Mouse (Mus musculus): ENCODE measurements around the gene Cd300e. TPM values are rescaled to one million over a fixed set of nuclear protein-coding genes. Genes with fewer than 3 reads are reported as not detected.

The Cd300e gene
- 0.07 TPM in 1 of 2 replicates, not detected in the other for polyA plus RNA-seq (2015; fragmentation: Nextera tagmentation; extraction: Ambion mirVana)

GRCm38 (mm10) chr11:115062077-115062476 lies at the start of gene Cd300e:
Gene Cd300e, minus strand, starts transcription at chr11:115062177.
- H3K9ac ChIP-seq (ENCODE audit: low read length) = no peak within 1 kb of the TSS
- TF ChIP-seq CTCF (IDR thresholded peaks at IDR 0.05; ENCODE audit: low read depth) (no peak), EP300 (optimal IDR thresholded peaks at IDR 0.05) (no peak)
- ATAC-seq (ENCODE audit: low FRiP score, low TSS enrichment) = no peak
- no peak within 1 kb of the TSS for H3K4me3 ChIP-seq (ENCODE audit: low read depth, low read length)
- no peak within 1 kb of the TSS for H3K4me2 ChIP-seq (replicated peaks; ENCODE audit: low read depth)
- no peaks in the 10 kb centered on the region for H3K36me3 ChIP-seq (ENCODE audit: control insufficient read depth, insufficient read depth, low read length)
- no peaks in the 10 kb centered on the region for H3K27me3 ChIP-seq (ENCODE audit: control insufficient read depth, insufficient read depth, low read length)
- no peak for DNase-seq (ENCODE audit: low spot score)
- WGBS = 22% methylated on average over 5 of the region's 5 CpGs
- H3K4me1 ChIP-seq (replicated peaks; ENCODE audit: control insufficient read depth, insufficient read depth) = no peaks in the 10 kb centered on the region
- H3K27ac ChIP-seq (replicated peaks) = no peak within 1 kb of the TSS
- H3K9me3 ChIP-seq (ENCODE audit: control insufficient read depth, low read length) = no peaks in the 10 kb centered on the region

DNA sequence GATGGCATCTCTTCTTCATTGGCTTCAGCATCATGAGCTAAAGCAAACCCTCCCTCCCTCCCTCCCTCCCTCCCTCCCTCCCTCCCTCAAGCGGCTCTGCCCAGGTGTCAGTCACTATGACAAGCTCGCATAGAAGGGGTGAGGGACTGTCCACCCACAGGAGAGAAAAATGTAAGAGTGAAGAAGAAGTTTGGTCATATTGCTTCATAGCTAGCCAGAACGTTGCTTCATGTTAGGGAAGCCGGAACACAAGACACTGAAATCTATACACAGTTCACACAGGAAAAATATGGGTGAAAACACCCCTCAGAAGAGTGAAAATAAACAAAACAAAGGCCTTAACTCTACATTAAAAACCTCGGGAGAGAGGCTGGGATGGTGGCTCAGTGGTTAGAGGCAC lies 48.3 kb upstream of the Cd300e start:
- H3K4me1 ChIP-seq (replicated peaks; ENCODE audit: control insufficient read depth, insufficient read depth) = no peaks in the 10 kb centered on the region
- DNase-seq (ENCODE audit: low spot score) (no peak), ATAC-seq (ENCODE audit: low FRiP score, low TSS enrichment) (no peak)
- no peak overlapping the region for H3K4me3 ChIP-seq (ENCODE audit: low read depth, low read length)
- H3K27me3 ChIP-seq (ENCODE audit: control insufficient read depth, insufficient read depth, low read length) = no peaks in the 10 kb centered on the region
- TF ChIP-seq EP300 (optimal IDR thresholded peaks at IDR 0.05) (no peak), CTCF (IDR thresholded peaks at IDR 0.05; ENCODE audit: low read depth) (no peak)
- H3K9me3 ChIP-seq (ENCODE audit: control insufficient read depth, low read length) = no peaks in the 10 kb centered on the region
- H3K4me2 ChIP-seq (replicated peaks; ENCODE audit: low read depth) = no peak overlapping the region
- 63% methylated on average over 4 of the region's 5 CpGs for WGBS
- no peak overlapping the region for H3K27ac ChIP-seq (replicated peaks)
- H3K9ac ChIP-seq (ENCODE audit: low read length) = no peak overlapping the region
- no peaks in the 10 kb centered on the region for H3K36me3 ChIP-seq (ENCODE audit: control insufficient read depth, insufficient read depth, low read length)

GRCm38 (mm10) chr11:115108176-115108575 lies 46.2 kb upstream of the Cd300e start:
- H3K36me3 ChIP-seq (ENCODE audit: control insufficient read depth, insufficient read depth, low read length) = no peaks in the 10 kb centered on the region
- no peak for TF ChIP-seq EP300 (optimal IDR thresholded peaks at IDR 0.05)
- TF ChIP-seq CTCF (IDR thresholded peaks at IDR 0.05; ENCODE audit: low read depth) = no peak
- no peaks in the 10 kb centered on the region for H3K4me1 ChIP-seq (replicated peaks; ENCODE audit: control insufficient read depth, insufficient read depth)
- no peak overlapping the region for H3K9ac ChIP-seq (ENCODE audit: low read length)
- H3K9me3 ChIP-seq (ENCODE audit: control insufficient read depth, low read length) = no peaks in the 10 kb centered on the region
- ATAC-seq (ENCODE audit: low FRiP score, low TSS enrichment) (no peak), DNase-seq (ENCODE audit: low spot score) (no peak)
- H3K27me3 ChIP-seq (ENCODE audit: control insufficient read depth, insufficient read depth, low read length) = no peaks in the 10 kb centered on the region
- WGBS = 79% methylated on average over 8 of the region's 8 CpGs
- no peak overlapping the region for H3K27ac ChIP-seq (replicated peaks)
- no peak overlapping the region for H3K4me3 ChIP-seq (ENCODE audit: low read depth, low read length)
- H3K4me2 ChIP-seq (replicated peaks; ENCODE audit: low read depth) = no peak overlapping the region

GRCm38 (mm10) chr11:115107403-115107916 lies 45.5 kb upstream of the Cd300e start:
- H3K27me3 ChIP-seq (ENCODE audit: control insufficient read depth, insufficient read depth, low read length) = no peaks in the 10 kb centered on the region
- no peak overlapping the region for H3K4me3 ChIP-seq (ENCODE audit: low read depth, low read length)
- no peak overlapping the region for H3K27ac ChIP-seq (replicated peaks)
- no peaks in the 10 kb centered on the region for H3K4me1 ChIP-seq (replicated peaks; ENCODE audit: control insufficient read depth, insufficient read depth)
- ATAC-seq (ENCODE audit: low FRiP score, low TSS enrichment) (peak; percentile 53; the same call in 1 of the 2 replicates), DNase-seq (ENCODE audit: low spot score) (peak; percentile 62)
- no peaks in the 10 kb centered on the region for H3K9me3 ChIP-seq (ENCODE audit: control insufficient read depth, low read length)
- no peaks in the 10 kb centered on the region for H3K36me3 ChIP-seq (ENCODE audit: control insufficient read depth, insufficient read depth, low read length)
- TF ChIP-seq CTCF (IDR thresholded peaks at IDR 0.05; ENCODE audit: low read depth) (no peak), EP300 (optimal IDR thresholded peaks at IDR 0.05) (no peak)
- no peak overlapping the region for H3K4me2 ChIP-seq (replicated peaks; ENCODE audit: low read depth)
- no peak overlapping the region for H3K9ac ChIP-seq (ENCODE audit: low read length)
- 20% methylated on average over 4 of the region's 4 CpGs for WGBS

GRCm38 (mm10) chr11:115106638-115107037 lies 44.7 kb upstream of the Cd300e start:
- no peak overlapping the region for H3K4me3 ChIP-seq (ENCODE audit: low read depth, low read length)
- no peaks in the 10 kb centered on the region for H3K4me1 ChIP-seq (replicated peaks; ENCODE audit: control insufficient read depth, insufficient read depth)
- WGBS = 66% methylated on average over 2 of the region's 2 CpGs
- no peaks in the 10 kb centered on the region for H3K36me3 ChIP-seq (ENCODE audit: control insufficient read depth, insufficient read depth, low read length)
- H3K9ac ChIP-seq (ENCODE audit: low read length) = no peak overlapping the region
- H3K27me3 ChIP-seq (ENCODE audit: control insufficient read depth, insufficient read depth, low read length) = no peaks in the 10 kb centered on the region
- H3K4me2 ChIP-seq (replicated peaks; ENCODE audit: low read depth) = no peak overlapping the region
- ATAC-seq (ENCODE audit: low FRiP score, low TSS enrichment) (no peak), DNase-seq (ENCODE audit: low spot score) (no peak)
- no peak for TF ChIP-seq CTCF (IDR thresholded peaks at IDR 0.05; ENCODE audit: low read depth)
- no peak for TF ChIP-seq EP300 (optimal IDR thresholded peaks at IDR 0.05)
- H3K9me3 ChIP-seq (ENCODE audit: control insufficient read depth, low read length) = no peaks in the 10 kb centered on the region
- H3K27ac ChIP-seq (replicated peaks) = no peak overlapping the region

DNA sequence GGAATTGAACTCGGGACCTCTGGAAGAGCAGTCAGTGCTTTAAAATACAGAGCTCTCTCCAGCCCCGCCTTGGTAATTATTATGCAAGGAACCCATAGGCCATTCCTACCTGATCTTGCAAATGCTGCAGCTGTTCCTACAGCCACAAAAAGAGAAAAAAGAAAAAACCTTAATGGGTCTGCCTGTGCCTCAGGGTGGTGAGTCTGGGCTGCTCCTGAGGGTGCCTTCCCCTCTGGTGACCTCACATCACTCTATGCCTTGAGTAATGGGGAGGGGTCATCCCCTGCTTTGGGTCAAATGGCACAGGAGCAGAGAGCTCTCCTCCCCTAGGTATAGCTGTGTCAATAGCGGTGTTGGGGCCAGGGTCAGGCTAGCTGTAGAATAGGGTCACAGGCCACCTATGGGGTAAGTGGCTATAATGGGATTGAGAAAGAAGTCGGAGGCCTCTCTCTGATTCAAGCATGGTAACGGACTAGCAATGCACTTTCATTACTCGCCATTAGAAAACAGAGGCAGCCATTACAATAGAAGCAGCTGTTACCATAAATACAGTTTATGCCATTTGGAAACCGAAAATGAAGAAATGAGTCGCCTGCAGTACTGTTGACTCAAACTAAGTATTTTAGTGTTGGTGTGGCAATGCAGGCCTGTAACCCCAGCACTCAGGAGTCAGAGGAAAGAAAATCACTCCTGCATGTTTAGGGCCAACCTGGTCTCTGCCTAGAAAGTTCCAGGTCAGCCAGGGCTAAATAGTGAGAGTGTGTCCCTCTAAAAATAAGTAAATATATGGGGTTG lies 43.0 kb upstream of the Cd300e start:
- no peak for DNase-seq (ENCODE audit: low spot score)
- Histone ChIP-seq H3K9ac (ENCODE audit: low read length) (no peak overlapping the region), H3K27ac (replicated peaks) (no peak overlapping the region), H3K4me1 (replicated peaks; ENCODE audit: control insufficient read depth, insufficient read depth) (no peaks in the 10 kb centered on the region), H3K9me3 (ENCODE audit: control insufficient read depth, low read length) (no peaks in the 10 kb centered on the region), H3K27me3 (ENCODE audit: control insufficient read depth, insufficient read depth, low read length) (no peaks in the 10 kb centered on the region), H3K4me2 (replicated peaks; ENCODE audit: low read depth) (no peak overlapping the region), H3K4me3 (ENCODE audit: low read depth, low read length) (no peak overlapping the region), H3K36me3 (ENCODE audit: control insufficient read depth, insufficient read depth, low read length) (no peaks in the 10 kb centered on the region)
- 66% methylated on average over 8 of the region's 8 CpGs for WGBS
- ATAC-seq (ENCODE audit: low FRiP score, low TSS enrichment) = no peak
- TF ChIP-seq CTCF (IDR thresholded peaks at IDR 0.05; ENCODE audit: low read depth) (no peak), EP300 (optimal IDR thresholded peaks at IDR 0.05) (no peak)

All from stomach, postnatal 0 days (tissue).